Mouse (Mus musculus) heart, adult 18-20 months (tissue): ENCODE measurements around the gene Tomm70a. TPM values are rescaled to one million over a fixed set of nuclear protein-coding genes. Genes with fewer than 3 reads are reported as not detected.
A peak's percentile ranks its signal among the peaks of the same experiment; 100 is the strongest.

Experiments
- DNase-seq, 2 experiments: peaks; one replicate each; pipeline ENCODE4 v3.0.0; 2021 to 2022; ENCODE audit warnings: mixed read lengths in 1 of 2
- total RNA-seq, 2 experiments: library from RNA; stranded (reverse); gene quantifications; 2 replicates each; pipeline ENCODE4 v1.2.3; 2021

Tomm70a gene
- total RNA-seq, 2 experiments from 2014 or later = 41.7 to 45.8 TPM

DNA sequence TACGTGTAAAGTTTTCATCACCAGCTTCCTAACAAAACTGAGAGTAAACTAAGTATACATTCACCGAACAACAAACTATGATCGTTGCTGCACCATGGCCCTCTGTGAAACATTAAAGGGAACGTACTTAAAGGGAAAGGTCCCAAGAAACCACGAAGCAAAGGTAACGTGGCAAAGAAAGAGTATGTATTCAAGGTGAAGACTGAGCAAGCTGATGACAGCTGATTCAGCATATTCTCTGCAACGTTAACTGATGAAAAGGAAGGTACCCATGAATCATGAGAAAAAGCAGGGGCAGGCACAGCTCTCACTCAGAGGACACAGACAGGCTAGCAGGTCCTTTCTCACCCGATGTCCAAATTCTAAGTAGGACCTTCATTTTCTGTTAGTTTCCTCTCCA is 68.9 kb downstream of the Tomm70a start:
- DNase-seq = no peak

DNA sequence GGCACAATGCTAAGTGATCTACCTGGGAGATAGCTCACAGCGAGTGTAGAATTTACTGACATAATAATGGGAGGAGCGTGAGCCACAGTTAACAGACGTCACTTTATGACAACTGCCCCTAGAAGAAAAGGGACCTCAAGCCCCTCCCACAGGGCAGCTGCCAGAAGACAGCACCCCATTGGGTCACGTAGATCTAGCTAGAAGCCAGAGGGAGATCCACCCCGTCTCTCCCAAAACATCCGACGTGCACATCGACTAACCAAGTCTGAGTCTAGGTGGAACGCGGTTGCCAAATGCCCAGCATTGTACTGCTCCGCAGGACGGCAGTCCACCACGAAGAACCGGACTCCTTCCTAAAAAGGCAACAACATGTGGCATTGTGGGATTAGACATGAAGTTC is 69.7 kb downstream of the Tomm70a start:
- no peak for DNase-seq

DNA sequence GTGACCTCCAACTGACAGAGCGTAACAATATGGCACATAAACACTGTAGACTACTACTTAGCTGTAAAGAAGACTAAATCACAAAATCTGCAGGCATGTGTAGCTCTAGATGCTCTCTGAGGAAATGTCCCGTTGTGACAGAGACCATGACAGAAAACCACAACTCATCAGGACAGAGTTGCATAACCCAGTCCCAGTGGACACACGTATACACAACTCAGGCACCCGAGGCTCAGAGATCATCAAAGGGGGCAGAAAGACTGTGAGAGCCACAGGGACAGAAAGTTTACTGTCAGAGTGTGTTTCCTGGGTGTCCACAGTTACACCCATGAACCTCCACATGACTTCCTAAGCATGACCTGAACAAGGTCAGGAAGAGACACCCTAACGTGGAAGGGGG is 75.1 kb downstream of the Tomm70a start:
- no peak for DNase-seq

DNA sequence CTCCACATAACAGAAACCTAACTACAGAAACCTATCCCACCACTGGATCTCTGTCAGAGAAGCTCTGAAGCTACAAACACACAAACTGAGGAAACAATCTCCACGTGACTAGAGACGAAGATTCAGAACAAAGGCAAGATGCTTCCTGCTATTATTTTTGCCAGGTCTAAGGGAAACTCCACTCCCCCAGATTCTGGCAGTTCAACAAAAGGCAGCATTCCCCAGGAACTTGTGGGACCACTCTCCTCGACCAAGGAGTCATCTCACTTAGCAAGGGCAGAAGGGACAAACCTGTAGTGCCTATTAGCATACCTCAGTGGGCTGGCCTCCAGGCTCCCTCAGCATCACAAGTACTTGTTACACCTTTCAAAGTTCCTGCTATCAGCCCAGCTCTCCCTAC is 75.8 kb downstream of the Tomm70a start:
- peak in 1 of 2 experiments; percentile 9 for DNase-seq

Other genes with a start within 250 kb of the Tomm70a start
- 1 to 10 TPM; 2.9 to 4.8 TPM for gene Tmem45a, start 235.5 kb upstream of the Tomm70a start, total RNA-seq
- gene Lnp1, start 193.6 kb upstream of the Tomm70a start, total RNA-seq = not detected
- not detected for gene Tmem45a2, start 50.3 kb upstream of the Tomm70a start, total RNA-seq
- 10 to 100 TPM; 29.3 to 32.5 TPM for gene Nit2, start 45.6 kb downstream of the Tomm70a start, total RNA-seq
- gene Tbc1d23, start 109.8 kb downstream of the Tomm70a start, total RNA-seq = 10 to 100 TPM; 23.7 to 26.7 TPM
- gene Tmem30c, start 171.2 kb downstream of the Tomm70a start, total RNA-seq = not detected
- 10 to 100 TPM; 26.0 to 34.6 TPM for gene Filip1l, start 231.4 kb downstream of the Tomm70a start, total RNA-seq